Mouse (Mus musculus): Measurements from ENCODE around the gene Cbl. TPM values are rescaled to one million over a fixed set of nuclear protein-coding genes. Genes with fewer than 3 reads are reported as not detected.

Cbl gene
- polyA plus RNA-seq, 1 experiment from 2014 or later, result 22.5 TPM

- H3K27me3 ChIP-seq, result no peaks in the 10 kb centered on the region
- no peak overlapping the region for H3K4me2 ChIP-seq
- ATAC-seq (ENCODE audit: low FRiP score, low read depth), result no peak
- 83% methylated on average over 3 of the region's 3 CpGs for WGBS
- peaks cover 23% of the 10 kb centered on the region for H3K36me3 ChIP-seq
- no peak overlapping the region for H3K4me3 ChIP-seq
- no peaks in the 10 kb centered on the region for H3K9me3 ChIP-seq
- H3K9ac ChIP-seq, result no peak overlapping the region
- H3K4me1 ChIP-seq (replicated peaks), result no peaks in the 10 kb centered on the region
- H3K27ac ChIP-seq (replicated peaks), result no peak overlapping the region
These were observed 33.4 kb downstream of the Cbl start for GRCm38 (mm10) chr9:44200458-44200857.

DNA sequence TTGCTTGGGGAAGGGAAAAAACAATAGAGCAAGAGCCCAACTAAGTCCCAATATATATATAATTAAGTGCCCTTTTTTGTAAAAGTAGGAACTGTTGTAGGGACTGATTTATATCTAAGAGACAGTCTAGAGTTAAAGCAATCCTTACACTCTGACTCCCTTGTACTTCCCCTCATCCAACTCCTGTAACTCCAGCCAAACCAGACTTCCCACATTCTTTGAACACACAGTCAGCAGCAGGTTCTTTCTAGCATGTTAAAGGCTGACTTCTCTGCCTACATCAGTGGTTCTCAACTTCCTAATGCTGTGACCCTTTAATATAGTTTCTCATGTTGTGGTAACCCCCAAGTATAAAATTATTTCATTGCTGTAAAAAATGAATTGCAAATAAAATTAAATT is 34.3 kb downstream of the Cbl start:
- H3K9me3 ChIP-seq, result no peaks in the 10 kb centered on the region
- peaks cover 23% of the 10 kb centered on the region for H3K36me3 ChIP-seq
- H3K9ac ChIP-seq, result no peak overlapping the region
- no peak overlapping the region for H3K27ac ChIP-seq (replicated peaks)
- H3K4me1 ChIP-seq (replicated peaks), result no peaks in the 10 kb centered on the region
- no peak overlapping the region for H3K4me3 ChIP-seq
- no peaks in the 10 kb centered on the region for H3K27me3 ChIP-seq
- no peak for ATAC-seq (ENCODE audit: low FRiP score, low read depth)
- H3K4me2 ChIP-seq, result no peak overlapping the region

- Histone ChIP-seq H3K4me3 (no peak overlapping the region), H3K9ac (no peak overlapping the region), H3K4me2 (no peak overlapping the region), H3K9me3 (no peaks in the 10 kb centered on the region), H3K36me3 (peaks cover 23% of the 10 kb centered on the region), H3K27me3 (no peaks in the 10 kb centered on the region), H3K27ac (replicated peaks) (no peak overlapping the region), H3K4me1 (replicated peaks) (no peaks in the 10 kb centered on the region)
- ATAC-seq (ENCODE audit: low FRiP score, low read depth), result no peak
- WGBS, result 82% methylated on average over 3 of the region's 3 CpGs
These were observed 34.7 kb downstream of the Cbl start for GRCm38 (mm10) chr9:44199166-44199565.

GRCm38 (mm10) chr9:44196354-44196753 is 37.5 kb downstream of the Cbl start:
- no peaks in the 10 kb centered on the region for H3K27me3 ChIP-seq
- H3K4me1 ChIP-seq (replicated peaks), result no peaks in the 10 kb centered on the region
- no peaks in the 10 kb centered on the region for H3K9me3 ChIP-seq
- WGBS, result 97% methylated on average over 4 of the region's 4 CpGs
- ATAC-seq (ENCODE audit: low FRiP score, low read depth), result no peak
- H3K9ac ChIP-seq, result no peak overlapping the region
- H3K36me3 ChIP-seq, result peaks cover 23% of the 10 kb centered on the region
- no peak overlapping the region for H3K4me2 ChIP-seq
- no peak overlapping the region for H3K27ac ChIP-seq (replicated peaks)
- H3K4me3 ChIP-seq, result no peak overlapping the region

DNA sequence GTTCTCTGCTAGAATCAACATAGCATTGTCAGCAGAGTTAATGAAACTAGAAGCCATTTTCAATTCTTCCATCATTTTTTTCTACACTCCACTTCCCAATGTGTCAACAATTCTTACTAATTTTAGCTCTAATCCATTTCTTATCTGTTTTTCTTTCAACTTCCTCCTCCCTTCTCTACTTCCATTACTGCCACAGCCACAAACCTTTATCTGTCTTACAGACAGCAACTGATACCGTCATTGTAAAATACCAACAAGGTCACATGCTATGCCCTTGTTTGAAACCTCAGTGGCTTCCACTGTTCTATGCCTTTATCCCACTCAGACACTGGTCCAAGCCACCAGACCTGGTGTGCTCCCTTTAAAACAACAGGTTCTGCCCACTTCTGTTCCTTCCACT is 39.8 kb downstream of the Cbl start:
- Histone ChIP-seq H3K27me3 (no peaks in the 10 kb centered on the region), H3K9ac (no peak overlapping the region), H3K4me2 (no peak overlapping the region), H3K4me1 (replicated peaks) (no peaks in the 10 kb centered on the region), H3K27ac (replicated peaks) (no peak overlapping the region), H3K36me3 (peaks cover 10% of the 10 kb centered on the region; the same call in 1 of the 2 replicates), H3K4me3 (no peak overlapping the region), H3K9me3 (no peaks in the 10 kb centered on the region)
- ATAC-seq (ENCODE audit: low FRiP score, low read depth), result no peak
- WGBS, result 92% methylated on average over 1 of the region's 1 CpGs

DNA sequence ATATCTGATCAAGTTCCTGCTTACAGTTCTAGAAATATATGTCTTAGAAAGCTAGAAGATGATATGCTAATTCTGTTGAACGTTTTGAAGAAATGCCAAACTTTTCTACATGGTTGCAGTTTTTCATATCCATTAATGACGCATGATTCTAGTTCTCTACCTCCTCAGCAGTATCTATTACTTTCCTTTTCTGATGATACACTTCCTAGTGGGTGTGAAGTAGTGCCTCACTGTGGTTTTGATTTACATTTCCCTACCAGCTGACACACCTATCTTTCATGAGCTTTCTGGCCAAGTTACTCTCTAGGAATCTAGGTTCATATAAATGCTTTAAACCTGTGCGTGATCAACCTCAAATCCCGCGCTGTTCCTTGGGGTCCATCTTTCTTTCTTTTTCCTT is 41.1 kb downstream of the Cbl start:
- Histone ChIP-seq H3K27ac (replicated peaks) (no peak overlapping the region), H3K4me1 (replicated peaks) (peaks cover 10% of the 10 kb centered on the region), H3K9me3 (no peaks in the 10 kb centered on the region), H3K27me3 (no peaks in the 10 kb centered on the region), H3K9ac (no peak overlapping the region), H3K4me3 (no peak overlapping the region), H3K36me3 (peaks cover 3% of the 10 kb centered on the region; the same call in 1 of the 2 replicates), H3K4me2 (no peak overlapping the region)
- WGBS, result 94% methylated on average over 5 of the region's 5 CpGs
- ATAC-seq (ENCODE audit: low FRiP score, low read depth), result no peak

GRCm38 (mm10) chr9:44192312-44192711 is 41.5 kb downstream of the Cbl start:
- no peak overlapping the region for H3K4me2 ChIP-seq
- H3K27ac ChIP-seq (replicated peaks), result no peak overlapping the region
- 93% methylated on average over 3 of the region's 3 CpGs for WGBS
- no peaks in the 10 kb centered on the region for H3K36me3 ChIP-seq
- no peak overlapping the region for H3K4me3 ChIP-seq
- H3K9me3 ChIP-seq, result no peaks in the 10 kb centered on the region
- no peak overlapping the region for H3K9ac ChIP-seq
- H3K27me3 ChIP-seq, result no peaks in the 10 kb centered on the region
- ATAC-seq (ENCODE audit: low FRiP score, low read depth), result no peak
- H3K4me1 ChIP-seq (replicated peaks), result peaks cover 13% of the 10 kb centered on the region

GRCm38 (mm10) chr9:44191166-44191565 is 42.7 kb downstream of the Cbl start:
- ATAC-seq (ENCODE audit: low FRiP score, low read depth), result no peak
- Histone ChIP-seq H3K9ac (no peak overlapping the region), H3K4me2 (no peak overlapping the region), H3K9me3 (no peaks in the 10 kb centered on the region), H3K36me3 (no peaks in the 10 kb centered on the region), H3K27ac (replicated peaks) (no peak overlapping the region), H3K27me3 (no peaks in the 10 kb centered on the region), H3K4me1 (replicated peaks) (peaks cover 16% of the 10 kb centered on the region), H3K4me3 (no peak overlapping the region)
- WGBS, result 74% methylated on average over 3 of the region's 3 CpGs

GRCm38 (mm10) chr9:44188223-44188622 is 45.6 kb downstream of the Cbl start:
- peak; percentile 74; the same call in 1 of the 2 replicates for ATAC-seq (ENCODE audit: low FRiP score, low read depth)
- H3K27me3 ChIP-seq, result no peaks in the 10 kb centered on the region

DNA sequence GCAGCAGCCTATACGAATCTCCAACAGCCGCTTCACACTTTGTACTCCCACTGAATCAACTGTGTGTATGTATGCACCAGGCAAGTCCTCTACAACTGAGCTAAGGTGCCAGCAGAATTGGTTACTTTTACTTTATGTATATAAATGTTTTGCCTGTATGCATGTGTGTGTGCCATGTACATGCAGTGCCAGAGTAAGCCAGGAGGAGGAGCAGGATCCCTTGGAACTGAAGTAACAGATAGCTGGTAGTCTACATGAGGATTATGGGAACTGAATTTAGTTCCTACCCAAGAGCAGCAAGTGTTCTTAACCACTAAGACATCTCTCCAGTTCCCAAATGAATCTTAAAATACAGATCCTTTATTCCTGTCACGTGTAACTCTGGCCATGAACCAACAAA is 51.6 kb downstream of the Cbl start:
- Histone ChIP-seq H3K9ac (no peak overlapping the region), H3K4me2 (no peak overlapping the region), H3K27me3 (no peaks in the 10 kb centered on the region), H3K36me3 (no peaks in the 10 kb centered on the region), H3K4me1 (replicated peaks) (0 out of 2 replicates have a peak, but pooled peaks cover 2% of the 10 kb centered on the region), H3K27ac (replicated peaks) (no peak overlapping the region), H3K4me3 (no peak overlapping the region), H3K9me3 (no peaks in the 10 kb centered on the region)
- ATAC-seq (ENCODE audit: low FRiP score, low read depth), result no peak
- 94% methylated on average over 3 of the region's 3 CpGs for WGBS

More at GRCm38 (mm10) chr9:44188223-44188622, 45.6 kb downstream of the Cbl start:
- WGBS, result 59% methylated on average over 12 of the region's 12 CpGs
- H3K9me3 ChIP-seq, result no peaks in the 10 kb centered on the region
- H3K36me3 ChIP-seq, result no peaks in the 10 kb centered on the region
- H3K27ac ChIP-seq (replicated peaks), result peak overlapping the region; percentile 60; the same call in 1 of the 2 replicates
- no peak overlapping the region for H3K4me2 ChIP-seq
- no peak overlapping the region for H3K4me3 ChIP-seq
- H3K4me1 ChIP-seq (replicated peaks), result peaks cover 16% of the 10 kb centered on the region
- no peak overlapping the region for H3K9ac ChIP-seq

DNA sequence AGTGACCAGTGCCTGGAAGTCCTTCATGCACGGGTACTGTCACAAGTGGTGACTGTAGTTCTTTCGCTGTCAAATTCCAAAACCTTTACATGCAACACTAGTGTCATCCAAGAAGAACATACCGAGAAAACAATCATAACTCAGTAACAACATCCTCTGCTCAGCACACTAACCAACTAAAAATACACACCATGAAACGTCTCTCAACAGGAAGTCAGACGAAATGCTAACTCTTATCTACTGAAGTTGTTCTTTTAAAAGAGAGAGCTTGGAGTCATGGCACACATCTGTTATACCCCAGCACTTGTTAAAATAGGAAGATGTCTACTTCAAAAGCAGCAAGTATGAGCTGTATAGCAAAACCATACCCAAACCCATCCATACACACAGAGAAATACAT is 52.3 kb downstream of the Cbl start:
- Histone ChIP-seq H3K4me2 (no peak overlapping the region), H3K27me3 (no peaks in the 10 kb centered on the region), H3K36me3 (no peaks in the 10 kb centered on the region), H3K27ac (replicated peaks) (no peak overlapping the region), H3K4me1 (replicated peaks) (no peaks in the 10 kb centered on the region), H3K4me3 (no peak overlapping the region), H3K9ac (no peak overlapping the region), H3K9me3 (no peaks in the 10 kb centered on the region)
- WGBS, result 91% methylated on average over 5 of the region's 5 CpGs
- no peak for ATAC-seq (ENCODE audit: low FRiP score, low read depth)

- Histone ChIP-seq H3K4me2 (no peak overlapping the region), H3K4me1 (replicated peaks) (no peaks in the 10 kb centered on the region), H3K9ac (no peak overlapping the region), H3K9me3 (no peaks in the 10 kb centered on the region), H3K27ac (replicated peaks) (no peak overlapping the region), H3K27me3 (no peaks in the 10 kb centered on the region), H3K4me3 (no peak overlapping the region), H3K36me3 (no peaks in the 10 kb centered on the region)
- 98% methylated on average over 12 of the region's 12 CpGs for WGBS
- no peak for ATAC-seq (ENCODE audit: low FRiP score, low read depth)
These were observed 55.0 kb downstream of the Cbl start for GRCm38 (mm10) chr9:44178811-44179210.

GRCm38 (mm10) chr9:44178389-44178788 is 55.5 kb downstream of the Cbl start:
- Histone ChIP-seq H3K4me1 (replicated peaks) (no peaks in the 10 kb centered on the region), H3K4me3 (no peak overlapping the region), H3K36me3 (no peaks in the 10 kb centered on the region), H3K27me3 (no peaks in the 10 kb centered on the region), H3K9me3 (no peaks in the 10 kb centered on the region), H3K27ac (replicated peaks) (no peak overlapping the region), H3K9ac (no peak overlapping the region), H3K4me2 (no peak overlapping the region)
- 88% methylated on average over 14 of the region's 14 CpGs for WGBS
- ATAC-seq (ENCODE audit: low FRiP score, low read depth), result no peak

All from hindbrain, embryonic 15.5 days (tissue).